Mouse (Mus musculus) heart, postnatal 4 days (tissue): ENCODE data around the gene Exoc4. TPM values are rescaled to one million over a fixed set of nuclear protein-coding genes. Genes with fewer than 3 reads are reported as not detected.

Experiments used
- DNase-seq: peaks from one replicate; pipeline ENCODE4 v3.0.0; 2021
- total RNA-seq, 2 experiments: library from RNA; stranded (reverse); gene quantifications; 2 replicates each; pipeline ENCODE4 v1.2.3; 2021

The Exoc4 gene
- total RNA-seq, 2 experiments from 2014 or later: 57.2 to 60.3 TPM

GRCm38 (mm10) chr6:33310486-33310885, 61.6 kb downstream of the Exoc4 start:
- DNase-seq: no peak

GRCm38 (mm10) chr6:33322849-33323248, 74.0 kb downstream of the Exoc4 start:
- no peak for DNase-seq

DNA sequence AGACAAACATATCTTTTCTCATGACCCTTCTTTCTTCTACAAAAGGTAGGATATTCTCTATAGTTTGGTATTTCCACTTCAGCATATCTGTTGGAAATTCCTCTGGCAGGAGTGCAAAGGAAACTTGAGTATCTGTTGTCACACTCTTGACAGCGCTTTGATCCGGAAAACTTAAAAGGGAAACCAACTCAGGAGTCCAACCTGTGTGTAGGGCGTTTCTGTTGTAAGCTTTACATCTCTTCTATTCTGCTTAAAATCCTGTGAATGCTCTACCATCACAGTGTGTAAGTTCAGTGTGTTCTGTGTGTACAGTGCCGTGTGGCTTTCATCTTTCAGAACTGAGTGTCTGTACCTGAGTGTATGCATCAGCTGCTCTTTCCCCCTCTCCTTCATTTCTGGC, 74.5 kb downstream of the Exoc4 start:
- no peak for DNase-seq

DNA sequence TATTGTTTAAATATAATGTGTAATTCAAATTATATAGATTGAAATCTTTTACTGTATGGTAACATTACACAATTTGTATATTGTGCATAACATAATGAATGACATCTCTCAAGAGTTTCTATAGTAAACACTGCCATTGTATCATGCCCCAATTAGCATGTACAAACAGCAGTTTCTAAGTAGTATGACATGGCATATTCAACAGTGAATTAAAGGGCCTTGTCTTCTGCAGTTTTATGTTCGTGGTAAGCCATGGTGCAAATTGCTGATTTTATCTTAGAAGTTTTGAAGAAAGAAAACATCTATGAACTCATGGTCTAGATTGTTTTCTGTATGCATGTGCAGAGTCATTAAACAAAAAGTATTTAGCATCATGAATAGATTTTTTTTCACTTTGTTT, 79.4 kb downstream of the Exoc4 start:
- no peak for DNase-seq

DNA sequence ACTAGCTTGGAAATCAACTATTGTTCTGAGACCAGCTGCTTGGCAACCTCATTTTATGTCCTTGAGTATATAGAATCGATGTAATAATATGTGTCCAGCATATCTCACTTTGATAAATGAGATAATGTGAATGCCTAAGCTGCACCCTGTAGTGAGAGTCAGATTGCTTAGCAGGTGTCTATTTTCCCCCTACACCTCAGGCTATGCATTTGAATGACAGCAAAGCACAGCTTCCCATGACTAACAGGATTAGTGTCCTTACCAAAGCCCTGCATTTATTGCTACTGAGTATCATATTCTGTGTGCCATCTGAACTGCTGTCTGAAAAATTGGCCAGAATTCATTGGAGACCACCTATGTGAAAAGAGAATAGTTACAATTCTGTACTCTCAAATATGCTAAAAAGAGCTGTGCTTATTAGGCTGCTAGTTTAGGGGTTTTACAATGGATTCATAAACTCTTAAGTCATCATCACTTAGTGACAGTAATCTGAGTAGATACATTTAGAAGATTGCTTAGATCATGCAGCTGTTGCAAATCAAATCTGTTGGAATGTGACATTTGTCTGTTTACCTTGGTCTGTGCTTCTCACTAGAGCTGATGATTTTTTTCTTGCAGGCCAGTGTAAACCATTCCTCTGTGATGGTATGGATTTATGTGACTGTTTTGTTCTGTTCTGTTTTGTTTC, 98.3 kb downstream of the Exoc4 start:
- DNase-seq: no peak

DNA sequence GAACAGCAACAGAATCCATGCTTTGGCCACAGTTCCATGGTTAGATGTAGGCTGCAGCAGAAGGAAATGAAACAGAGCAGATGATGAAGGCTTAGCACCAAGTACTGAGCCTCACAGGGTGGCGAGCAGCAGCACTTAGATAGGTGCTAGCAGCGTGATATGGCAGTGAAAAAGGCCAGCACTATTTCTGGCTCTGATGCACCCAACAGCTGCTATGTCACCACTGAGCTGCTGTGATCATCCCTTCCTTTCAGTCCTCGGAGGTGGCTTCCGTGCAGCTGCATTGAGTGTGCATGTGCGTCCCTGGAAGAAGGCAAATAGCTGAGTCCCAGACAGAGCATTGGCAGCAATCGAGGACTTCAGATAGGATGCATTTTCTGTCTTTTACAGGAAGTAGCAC, 112.7 kb downstream of the Exoc4 start:
- peak; percentile 23 for DNase-seq

DNA sequence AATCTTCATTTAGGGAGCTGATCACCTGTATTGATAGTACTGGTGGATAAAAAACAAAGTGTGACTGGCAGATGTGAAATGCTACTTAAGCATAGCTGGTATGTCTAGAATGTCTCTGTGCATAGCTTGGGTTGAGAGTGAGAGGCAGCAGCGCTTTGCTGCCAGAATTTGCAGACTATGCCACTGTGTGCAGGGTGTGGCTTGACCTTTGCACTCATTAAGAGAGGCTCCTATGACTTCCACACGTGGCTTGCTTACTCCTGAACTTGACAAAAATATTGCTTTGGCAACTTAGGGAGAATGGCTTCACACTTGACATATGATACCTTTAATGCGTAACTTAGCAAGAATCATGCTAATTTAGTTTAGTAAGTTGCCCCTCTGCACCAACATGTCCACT, 131.6 kb downstream of the Exoc4 start:
- DNase-seq: no peak

DNA sequence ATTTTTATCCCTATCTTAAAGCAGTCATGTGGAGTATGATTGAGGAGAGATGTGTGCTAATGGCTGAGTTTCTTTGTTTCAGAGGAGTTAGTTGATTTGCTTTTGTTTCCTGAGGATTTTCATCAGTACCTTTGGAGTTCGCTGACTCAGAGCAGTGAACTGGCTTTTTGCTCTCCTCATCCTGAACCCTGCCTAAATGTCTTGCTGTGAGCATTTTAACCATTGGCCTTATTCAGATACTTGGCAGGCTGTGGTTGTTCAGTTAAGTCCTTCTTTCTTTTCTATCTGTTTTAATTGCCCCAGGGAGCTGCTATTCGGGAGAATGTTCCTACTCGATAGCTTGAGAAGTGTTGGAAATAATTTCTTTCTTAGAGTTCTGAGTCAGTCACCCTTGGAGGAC, 133.3 kb downstream of the Exoc4 start:
- DNase-seq: no peak

DNA sequence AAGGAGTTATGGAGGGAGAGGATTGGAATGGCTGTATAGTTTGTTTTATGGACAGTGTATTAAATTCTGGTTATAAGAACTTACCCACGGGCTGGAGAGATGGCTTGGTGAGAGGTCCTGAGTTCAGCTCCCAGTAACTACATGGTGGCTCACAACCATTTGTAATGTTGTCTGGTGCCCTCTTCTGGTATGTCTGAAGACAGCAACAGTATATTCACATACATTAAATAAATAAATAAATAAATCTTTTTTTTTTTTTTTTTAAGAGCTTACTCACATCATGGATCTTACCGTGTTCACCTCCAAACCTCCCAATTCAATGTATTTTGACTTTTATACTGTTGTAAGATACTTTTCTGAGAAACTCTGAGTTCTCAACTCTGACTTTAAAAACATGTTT, 143.1 kb downstream of the Exoc4 start:
- no peak for DNase-seq

- no peak for DNase-seq
Measured at GRCm38 (mm10) chr6:33399491-33399890, 150.6 kb downstream of the Exoc4 start.

DNA sequence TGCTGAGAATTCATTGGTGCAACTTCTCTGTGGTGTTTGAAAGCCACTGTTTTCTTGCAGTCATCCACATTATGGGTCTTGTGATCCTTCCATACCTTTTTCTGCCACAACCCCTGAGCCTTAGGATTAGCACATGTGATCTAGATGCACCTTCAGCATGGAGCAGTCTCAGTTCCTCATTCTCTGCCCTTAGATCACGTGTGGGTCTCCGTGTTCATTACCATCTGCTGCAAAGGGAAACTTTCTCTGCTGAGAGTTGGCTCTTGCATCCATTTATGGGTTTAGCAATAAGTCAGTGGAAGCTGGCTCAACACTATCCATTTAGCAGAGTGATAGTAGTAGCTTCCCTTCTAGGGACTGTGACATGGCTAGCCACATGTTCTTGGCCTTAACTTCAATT, 152.3 kb downstream of the Exoc4 start:
- DNase-seq: no peak

GRCm38 (mm10) chr6:33405562-33406275, 156.8 kb downstream of the Exoc4 start:
- no peak for DNase-seq

- DNase-seq: no peak
Measured at GRCm38 (mm10) chr6:33409586-33409985, 160.7 kb downstream of the Exoc4 start.

- DNase-seq: no peak
Measured at GRCm38 (mm10) chr6:33425007-33425406, 176.1 kb downstream of the Exoc4 start.

DNA sequence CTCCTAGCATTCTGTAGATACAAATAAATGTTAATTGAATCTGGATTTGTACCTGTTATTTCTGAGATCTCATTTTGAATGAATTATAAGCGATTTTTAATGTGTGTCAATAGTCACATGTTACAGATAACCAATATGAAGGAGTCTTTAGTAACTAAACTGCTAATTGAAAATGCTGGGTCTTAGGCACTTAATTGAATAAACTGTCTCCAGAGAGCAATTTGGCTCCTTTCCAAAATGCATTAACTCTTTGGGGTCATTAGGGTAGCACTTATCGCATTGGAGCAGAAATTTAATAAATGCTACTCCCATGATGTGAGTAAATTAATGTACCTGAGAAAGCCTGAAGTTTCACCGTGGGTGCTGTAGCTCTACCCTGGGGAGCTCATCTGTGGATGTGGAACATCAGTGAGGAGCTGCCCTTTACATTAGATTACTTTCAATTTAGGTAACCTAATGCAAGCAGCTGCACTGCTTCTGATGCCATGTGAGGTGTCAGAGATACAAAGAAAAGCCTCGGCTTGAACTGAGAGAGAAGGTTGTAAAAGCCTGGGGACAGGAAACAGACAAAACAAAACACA, 182.4 kb downstream of the Exoc4 start:
- DNase-seq: no peak

- no peak for DNase-seq
Measured at GRCm38 (mm10) chr6:33440508-33440907, 191.6 kb downstream of the Exoc4 start.

DNA sequence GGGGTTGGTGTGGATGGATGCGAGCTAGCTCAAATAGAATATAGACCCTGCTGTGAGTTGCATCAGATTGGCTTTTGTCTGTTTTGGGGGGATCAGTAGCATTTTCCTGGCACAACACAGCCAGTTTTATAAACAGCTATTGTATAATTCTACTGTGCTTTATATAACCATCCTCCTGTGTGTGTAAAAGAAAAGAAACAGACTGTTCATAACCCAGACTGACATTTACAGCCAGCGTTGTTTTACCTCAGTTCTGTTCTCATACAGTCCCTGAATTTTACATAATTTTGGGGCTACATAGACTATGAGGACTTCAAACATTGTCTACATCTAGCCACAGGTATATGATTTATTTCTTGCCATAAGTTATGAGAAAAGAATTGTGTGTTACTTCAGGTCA, 204.9 kb downstream of the Exoc4 start:
- no peak for DNase-seq

DNA sequence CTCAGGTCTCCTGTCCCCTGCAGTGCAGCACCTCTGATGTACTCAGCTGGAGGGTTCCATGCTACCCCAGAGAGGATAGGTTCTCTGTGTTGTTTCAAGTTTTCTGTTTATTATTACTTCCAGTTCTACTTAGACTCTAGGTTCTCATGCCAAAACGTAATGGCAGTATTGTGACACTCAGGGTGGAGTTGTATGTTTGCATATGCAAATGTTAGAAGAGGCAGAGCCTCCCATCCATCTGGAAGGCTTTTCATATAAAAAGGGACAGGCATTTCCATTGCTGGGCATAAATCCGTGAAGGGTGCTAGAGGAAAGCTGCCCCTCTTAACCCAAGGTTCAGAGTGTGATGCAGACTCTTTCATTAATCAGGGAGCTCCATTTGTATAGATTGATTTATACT, 205.5 kb downstream of the Exoc4 start:
- DNase-seq: no peak

DNA sequence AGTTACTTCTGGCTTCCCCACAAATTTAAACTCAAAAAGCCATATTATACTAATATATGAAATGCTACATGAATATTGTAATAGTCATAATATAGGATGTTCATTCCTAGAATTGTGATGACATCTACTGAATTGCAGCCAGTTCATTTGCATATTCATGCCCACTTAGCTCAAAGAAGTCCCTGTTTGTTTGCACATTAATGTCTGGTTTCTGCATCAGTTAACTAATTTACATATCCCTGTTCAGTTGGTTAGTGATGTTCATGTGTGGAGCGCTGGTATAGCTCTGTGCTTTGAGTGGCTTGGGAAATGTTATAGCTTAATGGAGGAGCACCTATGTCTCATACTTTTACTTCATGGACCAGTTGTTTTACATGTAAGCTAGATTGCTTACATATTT, 206.4 kb downstream of the Exoc4 start:
- DNase-seq: no peak

GRCm38 (mm10) chr6:33464862-33465261, 216.0 kb downstream of the Exoc4 start:
- DNase-seq: no peak

GRCm38 (mm10) chr6:33465392-33465791, 216.5 kb downstream of the Exoc4 start:
- no peak for DNase-seq

GRCm38 (mm10) chr6:33466168-33466839, 217.4 kb downstream of the Exoc4 start:
- DNase-seq: no peak

DNA sequence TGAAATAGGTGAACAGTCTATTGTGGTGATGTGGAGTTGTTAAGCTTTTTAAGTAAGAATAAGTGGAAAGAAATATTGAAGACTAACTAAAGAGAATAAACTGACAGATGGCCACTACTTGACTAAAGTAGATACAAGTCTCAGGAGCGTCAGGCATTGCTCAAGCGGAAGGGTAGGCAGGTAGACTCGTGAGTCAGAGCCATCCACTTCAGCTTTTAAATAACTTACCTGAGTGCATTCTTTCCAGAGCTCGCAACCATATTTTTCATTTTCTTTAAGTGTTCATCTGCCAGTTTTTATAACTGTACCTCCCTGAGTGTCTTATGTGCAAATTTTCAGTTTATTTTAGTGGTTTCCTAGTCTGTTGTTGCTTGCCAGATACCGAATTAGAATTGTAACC, 219.6 kb downstream of the Exoc4 start:
- DNase-seq: no peak
